Comparison of ENCODE assay signal across 9 mouse cellular contexts in genomic region chr9:68956210-68956874, GRCm38 (mm10).
A peak's percentile ranks its signal among the peaks of the same experiment; 100 is the strongest.
DNase-seq lines count a peak whose midpoint lies in the region; ATAC-seq and TF ChIP-seq lines count a peak whose summit lies in the region.
"Had no signal": no experiment of that assay in that cellular context is flagged by ENCODE, and none has a peak within 500 bp of the region (broad histone marks: within the 10 kb centered on the region; RNA-seq: fewer than 3 reads in every experiment).

No protein-coding gene starts in this region.

- no peak for TF ChIP-seq POLR2A in brain, embryonic 14.5 days (IDR thresholded peaks at IDR 0.05; ENCODE audit: borderline replicate concordance, extremely low read depth, insufficient read depth, insufficient read length, poor library complexity, severe bottlenecking)
- no peak for TF ChIP-seq POLR2A in kidney, adult 2 months (IDR thresholded peaks at IDR 0.05; ENCODE audit: low read depth, low read length)

- TF ChIP-seq CTCF in brain, embryonic 14.5 days (IDR thresholded peaks at IDR 0.05; ENCODE audit: borderline replicate concordance, extremely low read depth, insufficient read depth, insufficient read length), result no peak
- TF ChIP-seq CTCF in kidney, adult 2 months (conservative IDR thresholded peaks at IDR 0.05; ENCODE audit: insufficient read depth, insufficient read length, low read depth, low read length), result no peak

- peak; percentile 61 for DNase-seq in brain, embryonic 14.5 days (ENCODE audit: low read depth)
- DNase-seq in kidney, adult 2 months, result peak; percentile 41
- DNase-seq in lung, postnatal 10 days, result peak; percentile 54
- no peak for DNase-seq in right cerebral cortex, postnatal 25 days
- no peak for DNase-seq in layer of hippocampus, postnatal 10 days (ENCODE audit: low spot score in 2 of 2)

- no peak overlapping the region for H3K9ac ChIP-seq in forebrain, embryonic 13.5 days
- no peak overlapping the region for H3K9ac ChIP-seq in forebrain, embryonic 12.5 days
- no peak overlapping the region for H3K9ac ChIP-seq in hindbrain, embryonic 13.5 days

- H3K27me3 ChIP-seq in forebrain, embryonic 13.5 days, result no peaks in the 10 kb centered on the region
- H3K27me3 ChIP-seq in forebrain, embryonic 12.5 days, result peaks cover 8% of the 10 kb centered on the region
- no peaks in the 10 kb centered on the region for H3K27me3 ChIP-seq in kidney, adult 2 months (replicated peaks; ENCODE audit: control insufficient read depth, insufficient read depth, low read length)
- H3K27me3 ChIP-seq in hindbrain, embryonic 13.5 days, result peaks cover 9% of the 10 kb centered on the region; the same call in 1 of the 2 replicates

- no peak overlapping the region for H3K4me2 ChIP-seq in forebrain, embryonic 13.5 days
- H3K4me2 ChIP-seq in forebrain, embryonic 12.5 days, result no peak overlapping the region
- H3K4me2 ChIP-seq in hindbrain, embryonic 13.5 days, result no peak overlapping the region

- no peaks in the 10 kb centered on the region for H3K36me3 ChIP-seq in forebrain, embryonic 13.5 days (ENCODE audit: poor library complexity, severe bottlenecking)
- H3K36me3 ChIP-seq in forebrain, embryonic 12.5 days (replicated peaks), result no peaks in the 10 kb centered on the region
- H3K36me3 ChIP-seq in kidney, adult 2 months (ENCODE audit: control insufficient read depth, insufficient read depth, low read length), result no peaks in the 10 kb centered on the region
- no peaks in the 10 kb centered on the region for H3K36me3 ChIP-seq in hindbrain, embryonic 13.5 days

- ATAC-seq in forebrain, embryonic 13.5 days, result peak; percentile 36; the same call in 1 of the 2 replicates
- no peak for ATAC-seq in forebrain, embryonic 12.5 days (ENCODE audit: low FRiP score)
- no peak for ATAC-seq in hindbrain, embryonic 13.5 days (ENCODE audit: low FRiP score)

- 47% methylated on average over 12 of the region's 12 CpGs for WGBS in forebrain, embryonic 13.5 days
- 64% methylated on average over 12 of the region's 12 CpGs for WGBS in forebrain, embryonic 12.5 days
- 21% methylated on average over 12 of the region's 12 CpGs for WGBS in kidney, adult 2 months
- 55% methylated on average over 12 of the region's 12 CpGs for WGBS in hindbrain, embryonic 13.5 days

- H3K4me3 ChIP-seq in forebrain, embryonic 13.5 days, result no peak overlapping the region
- H3K4me3 ChIP-seq in forebrain, embryonic 12.5 days (replicated peaks), result no peak overlapping the region
- H3K4me3 ChIP-seq in kidney, adult 2 months (ENCODE audit: insufficient read depth, low read depth, low read length), result no peak overlapping the region
- no peak overlapping the region for H3K4me3 ChIP-seq in hindbrain, embryonic 13.5 days
- H3K4me3 ChIP-seq: left cerebral cortex, adult 2 months had no signal

- H3K9me3 ChIP-seq in forebrain, embryonic 13.5 days (replicated peaks), result no peaks in the 10 kb centered on the region
- H3K9me3 ChIP-seq in forebrain, embryonic 12.5 days, result no peaks in the 10 kb centered on the region
- H3K9me3 ChIP-seq in hindbrain, embryonic 13.5 days, result no peaks in the 10 kb centered on the region

- peaks cover 6% of the 10 kb centered on the region; the same call in 1 of the 2 replicates for H3K4me1 ChIP-seq in forebrain, embryonic 13.5 days
- H3K4me1 ChIP-seq in forebrain, embryonic 12.5 days, result no peaks in the 10 kb centered on the region
- H3K4me1 ChIP-seq in kidney, adult 2 months (ENCODE audit: control insufficient read depth, insufficient read depth, low read length), result no peaks in the 10 kb centered on the region; the same call in 1 of the 2 replicates
- H3K4me1 ChIP-seq in hindbrain, embryonic 13.5 days (replicated peaks), result peaks cover 6% of the 10 kb centered on the region; the same call in 1 of the 2 replicates

- no peak overlapping the region; the same call in 1 of the 2 replicates for H3K27ac ChIP-seq in forebrain, embryonic 13.5 days
- H3K27ac ChIP-seq in forebrain, embryonic 12.5 days, result no peak overlapping the region
- no peak overlapping the region for H3K27ac ChIP-seq in kidney, adult 2 months (ENCODE audit: insufficient read depth, low read depth, low read length)
- no peak overlapping the region for H3K27ac ChIP-seq in hindbrain, embryonic 13.5 days
- H3K27ac ChIP-seq: left cerebral cortex, adult 2 months had no signal

Comparison
In these comparisons a context has a peak if more than half of its experiments do, and no peak if none do; other contexts are left out.
1. DNase-seq: peak in brain, embryonic 14.5 days (single experiment), kidney, adult 2 months (single experiment) and lung, postnatal 10 days (single experiment); none in right cerebral cortex, postnatal 25 days (single experiment) and layer of hippocampus, postnatal 10 days (0 of 2).